Mouse (Mus musculus): ENCODE data around the gene Ncoa3. TPM values are rescaled to one million over a fixed set of nuclear protein-coding genes. Genes with fewer than 3 reads are reported as not detected.

Ncoa3 gene
- 31.5 TPM for polyA plus RNA-seq (2014; fragmentation: Illumina TruSeq; extraction: RNeasy Lipid Tissue Mini Kit (QIAGEN cat#74804); ENCODE audit: low read depth, low replicate concordance)

DNA sequence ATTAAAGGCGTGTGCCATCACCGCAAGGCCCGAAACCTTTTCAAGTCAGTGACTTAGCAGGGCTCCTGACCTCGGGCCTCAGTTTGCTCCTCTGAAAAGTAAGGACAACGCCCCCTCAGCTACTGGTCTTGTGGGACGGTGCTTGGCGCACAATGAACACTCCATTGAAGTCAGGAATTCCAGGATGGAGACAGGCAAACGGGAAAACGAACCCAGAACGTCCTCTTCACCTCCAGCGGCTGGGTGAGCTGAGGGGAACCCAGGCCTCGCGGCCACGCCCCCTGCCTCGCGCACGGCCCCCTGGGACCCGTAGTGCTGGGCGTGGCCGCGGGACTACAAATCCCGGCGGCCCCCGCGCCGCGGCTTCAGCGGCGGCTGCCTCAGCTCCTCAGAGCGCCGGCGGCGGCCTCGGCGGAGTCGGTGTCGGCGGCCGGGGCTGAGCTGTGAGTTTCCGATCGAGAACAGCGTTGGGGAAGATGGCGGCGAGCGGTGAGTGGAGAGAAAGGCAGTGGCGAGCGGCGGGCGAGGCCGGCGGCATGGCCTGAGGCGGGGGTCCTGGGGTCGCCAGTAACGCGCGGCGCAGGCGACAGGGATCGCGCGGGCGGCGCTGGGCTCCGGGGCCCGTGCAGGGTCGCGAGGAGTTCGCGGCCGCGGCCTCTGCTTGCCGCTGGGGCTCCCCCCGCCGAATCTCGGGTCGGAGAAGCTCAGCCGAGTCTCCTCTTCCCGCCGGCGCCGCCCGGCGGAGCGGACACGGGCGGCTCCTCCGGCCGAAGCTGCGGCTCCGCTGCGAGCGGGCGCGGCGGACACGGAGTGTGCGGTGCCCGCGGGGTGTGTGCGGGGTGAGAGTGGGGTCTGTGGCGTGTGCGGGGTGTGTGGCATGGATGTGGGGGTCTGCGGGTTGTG, at the start of gene Ncoa3:
Gene Ncoa3 (plus strand): TSS at position 367 of the 903 bp plus-strand sequence.

Other genes with a start within 250 kb of the Ncoa3 start
- gene Zmynd8, start 93.6 kb upstream of the Ncoa3 start, polyA plus RNA-seq (2014; fragmentation: Illumina TruSeq; extraction: RNeasy Lipid Tissue Mini Kit (QIAGEN cat#74804); ENCODE audit: low read depth, low replicate concordance), result 31.4 TPM
- 10.7 TPM for gene Sulf2, start 163.0 kb downstream of the Ncoa3 start, polyA plus RNA-seq (2014; fragmentation: Illumina TruSeq; extraction: RNeasy Lipid Tissue Mini Kit (QIAGEN cat#74804); ENCODE audit: low read depth, low replicate concordance)